Mouse (Mus musculus) spleen, adult 12 weeks (tissue): ENCODE data around the gene Ppm1e.

ENCODE experiments used
- DNase-seq: peaks from one replicate; pipeline ENCODE4 v3.0.0; 2022; ENCODE audit warnings: low spot score

The Ppm1e gene

DNA sequence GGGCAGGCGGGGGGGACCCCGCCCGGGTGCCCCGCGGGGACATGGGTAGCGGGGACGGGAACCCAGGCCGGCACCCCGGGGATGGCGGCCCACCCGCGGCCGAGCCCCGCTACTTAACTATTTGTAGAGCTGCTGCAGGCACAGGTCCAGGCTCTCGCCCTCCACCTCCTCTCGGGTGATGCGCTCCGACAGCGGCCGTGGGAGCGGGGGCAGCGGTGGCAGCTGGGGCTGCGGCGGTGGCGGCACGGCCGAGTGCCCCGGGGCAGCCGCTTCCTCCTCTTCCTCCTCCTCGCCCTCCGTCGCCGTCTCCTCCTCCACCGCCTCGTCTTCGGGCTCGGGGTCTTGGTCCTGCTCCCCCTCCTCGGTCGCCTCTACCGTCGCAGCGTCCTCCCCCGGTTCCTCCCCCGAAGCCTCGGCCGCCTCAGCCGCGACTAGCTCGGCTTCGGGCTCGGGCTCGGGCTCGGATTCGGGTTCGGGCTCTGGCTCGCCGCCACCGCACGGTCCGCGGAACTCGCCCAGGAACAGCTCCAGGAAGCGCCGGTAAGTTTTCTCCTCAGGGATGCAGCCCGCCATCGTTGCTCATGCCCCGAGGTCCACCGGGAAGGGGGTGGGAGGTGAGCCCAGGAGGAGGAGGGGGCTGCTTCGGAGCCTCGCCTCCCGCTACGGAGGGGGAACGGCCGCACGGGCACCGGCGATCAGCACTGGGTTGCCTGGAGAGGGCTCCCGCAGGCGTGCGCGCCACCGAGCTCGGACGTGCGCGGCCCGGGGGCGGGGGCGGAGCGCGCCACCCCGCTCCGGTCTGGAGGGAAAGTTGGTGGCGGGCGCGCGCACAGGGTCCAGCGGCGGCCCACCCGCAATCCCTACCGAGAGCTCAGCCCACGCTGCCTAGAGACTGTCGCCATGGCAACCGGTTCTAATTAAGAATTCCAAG lies at the start of gene Ppm1e:
Gene Ppm1e, minus strand, starts transcription at position 693 of the 931 bp plus-strand sequence.
- peak; percentile 62 for DNase-seq

DNA sequence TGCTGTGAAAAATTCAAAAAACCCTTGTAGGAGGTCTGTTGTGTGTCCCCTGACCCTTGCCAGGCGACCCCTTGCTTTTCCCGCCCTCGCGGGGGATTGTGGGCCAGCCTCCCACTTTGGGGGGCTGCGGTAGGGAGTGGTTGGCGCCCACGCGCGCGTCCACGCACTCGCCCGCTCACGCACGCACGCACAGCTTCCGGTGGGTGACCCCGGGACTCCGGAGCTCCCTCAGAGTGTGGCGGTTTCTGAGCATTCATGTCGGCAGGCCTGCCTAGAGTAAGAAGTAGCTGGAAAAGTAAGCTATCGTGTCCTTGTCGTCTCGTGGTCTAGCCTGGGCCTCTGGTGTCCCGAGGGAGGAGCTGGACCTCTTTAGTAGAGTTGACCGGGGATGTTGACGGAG lies 46.1 kb upstream of the Ppm1e start, which contains the start of the genes Rad51c and Tex14:
Gene Rad51c, minus strand, starts transcription at position 79 of the 400 bp plus-strand sequence.
Gene Tex14, plus strand, starts transcription at position 190 of the 400 bp plus-strand sequence.
- DNase-seq: no peak

GRCm38 (mm10) chr11:87404111-87404853 lies 45.5 kb upstream of the Ppm1e start:
- DNase-seq: peak; percentile 99

DNA sequence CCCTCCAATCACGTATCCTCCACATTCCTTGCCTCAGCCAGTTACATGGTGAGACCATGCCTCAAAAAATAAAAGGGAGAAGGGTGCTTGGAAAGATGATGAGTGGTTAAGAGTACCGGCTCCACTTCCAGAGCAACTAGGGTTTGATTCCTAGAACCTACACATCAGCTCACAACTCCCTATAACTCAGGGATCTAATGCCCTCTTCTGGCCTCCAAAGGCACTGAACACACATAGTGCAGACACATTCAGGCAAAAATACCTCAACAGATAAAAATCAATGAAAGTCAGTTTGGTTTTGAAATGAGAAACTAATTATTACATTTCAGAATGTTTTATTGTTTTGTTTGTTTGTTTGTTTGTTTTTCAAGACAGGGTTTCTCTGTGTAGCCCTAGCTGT lies 39.6 kb upstream of the Ppm1e start:
- DNase-seq: no peak

DNA sequence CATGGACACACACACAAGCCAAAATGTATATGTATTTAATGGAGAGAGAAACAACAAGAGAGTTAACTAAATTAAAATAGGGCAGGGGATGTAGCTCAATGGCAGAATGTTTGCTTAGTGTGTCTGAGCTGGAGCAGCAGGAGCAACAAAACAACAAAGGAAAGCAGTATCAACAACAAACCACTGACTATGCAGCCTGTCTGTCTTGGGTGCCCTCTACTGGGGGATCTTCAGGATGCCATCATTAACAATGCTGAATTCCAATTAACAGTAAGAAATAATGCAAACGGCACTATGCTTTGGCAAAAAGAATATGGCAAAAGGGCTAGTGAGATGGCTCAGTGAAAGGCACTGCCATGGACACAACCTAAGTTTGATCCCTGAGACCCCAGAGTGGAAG lies 35.0 kb upstream of the Ppm1e start:
- no peak for DNase-seq

- DNase-seq: no peak
These were observed 26.9 kb upstream of the Ppm1e start for GRCm38 (mm10) chr11:87385676-87386075.

GRCm38 (mm10) chr11:87384551-87384950 lies 25.7 kb upstream of the Ppm1e start:
- no peak for DNase-seq

- peak; percentile 34 for DNase-seq
These were observed 9.2 kb upstream of the Ppm1e start for GRCm38 (mm10) chr11:87367865-87368580.

DNA sequence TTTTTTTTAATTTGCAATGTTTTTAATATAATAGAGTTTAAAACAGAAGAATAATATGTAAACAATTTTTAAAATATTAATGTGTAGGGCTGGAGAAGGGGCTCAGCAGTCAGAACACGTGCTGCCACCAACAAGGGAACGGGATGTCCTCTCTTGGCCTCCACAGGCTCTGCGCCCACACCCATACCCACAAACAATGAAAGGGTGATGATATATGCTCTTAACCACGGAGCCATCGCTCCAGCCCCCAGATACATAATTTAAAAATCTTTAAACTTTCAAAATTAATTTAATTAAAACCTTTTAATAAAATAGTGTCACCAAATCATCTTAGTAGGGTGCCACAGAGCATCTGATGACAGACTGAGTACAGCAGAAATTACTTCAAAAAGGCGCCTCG lies 8.2 kb upstream of the Ppm1e start:
- no peak for DNase-seq

GRCm38 (mm10) chr11:87365120-87365519 lies 6.3 kb upstream of the Ppm1e start:
- DNase-seq: no peak

DNA sequence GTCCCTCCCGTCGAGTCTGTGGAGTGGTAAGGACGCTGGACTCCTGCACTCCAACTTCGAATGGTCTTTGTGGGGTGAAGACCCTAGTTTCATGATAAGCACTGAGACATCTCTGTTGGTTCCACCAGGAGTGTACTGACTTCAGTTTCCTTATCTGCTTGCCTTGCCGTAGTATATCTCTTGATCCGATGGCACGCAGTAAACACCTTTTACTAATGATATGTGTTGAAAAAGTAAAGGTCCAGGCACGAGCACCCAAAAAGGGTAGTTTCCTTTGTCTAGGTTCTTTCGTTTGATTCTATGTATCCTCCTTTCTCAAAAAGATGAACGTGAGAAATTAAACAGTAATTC lies 414 bp upstream of the Ppm1e start:
- no peak for DNase-seq

- no peak for DNase-seq
These were observed 1.2 kb downstream of the Ppm1e start for GRCm38 (mm10) chr11:87357317-87358300.

GRCm38 (mm10) chr11:87354861-87355260 lies 4.0 kb downstream of the Ppm1e start:
- DNase-seq: no peak

DNA sequence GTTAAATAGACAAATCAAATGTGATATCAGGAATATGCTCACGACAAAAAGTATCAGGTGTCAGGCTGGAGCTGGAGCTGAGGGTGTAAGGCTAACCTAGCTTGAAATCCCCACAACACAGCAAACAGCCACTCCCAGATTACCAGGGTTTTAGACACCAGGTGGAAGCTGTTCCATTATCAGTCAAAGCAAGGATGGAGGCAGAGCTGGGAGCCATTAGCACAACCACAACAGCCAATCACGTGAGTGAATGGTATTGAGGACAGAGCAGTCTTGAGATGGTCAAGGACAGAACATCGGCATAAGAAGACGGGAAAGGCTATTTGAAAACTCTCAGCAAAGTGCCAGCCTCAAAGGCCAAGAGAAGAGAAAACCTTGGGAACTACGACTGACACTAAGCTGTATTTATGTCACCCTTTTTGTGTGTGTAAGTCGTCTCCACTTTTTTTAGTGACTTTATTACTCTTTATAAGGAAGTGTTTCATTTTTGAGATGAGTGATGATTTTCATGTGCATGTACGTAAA lies 5.1 kb downstream of the Ppm1e start:
- no peak for DNase-seq

GRCm38 (mm10) chr11:87326381-87326780 lies 32.4 kb downstream of the Ppm1e start:
- DNase-seq: no peak

DNA sequence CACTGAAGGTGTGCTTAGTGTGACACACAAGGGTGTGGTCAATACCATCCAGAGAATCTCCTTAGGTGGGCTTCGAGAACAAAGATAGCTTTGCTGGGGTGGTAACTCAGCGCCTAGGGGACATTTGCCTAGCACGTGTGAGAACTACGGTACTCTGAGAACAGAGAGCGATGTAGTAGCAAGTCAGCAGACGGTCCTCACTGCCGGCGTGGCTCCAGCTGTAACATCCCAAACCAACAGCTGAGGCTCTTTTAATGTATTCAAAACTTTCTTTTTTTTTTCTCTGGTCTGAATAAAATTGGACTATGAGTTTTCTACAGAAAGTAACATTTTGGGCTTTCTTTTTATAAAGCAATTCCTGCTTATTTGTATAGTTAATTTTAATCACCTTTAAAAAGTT lies 36.3 kb downstream of the Ppm1e start:
- no peak for DNase-seq

- DNase-seq: no peak
These were observed 38.8 kb downstream of the Ppm1e start for GRCm38 (mm10) chr11:87320007-87320406.

- DNase-seq: no peak
These were observed 39.7 kb downstream of the Ppm1e start for GRCm38 (mm10) chr11:87318956-87319708.

DNA sequence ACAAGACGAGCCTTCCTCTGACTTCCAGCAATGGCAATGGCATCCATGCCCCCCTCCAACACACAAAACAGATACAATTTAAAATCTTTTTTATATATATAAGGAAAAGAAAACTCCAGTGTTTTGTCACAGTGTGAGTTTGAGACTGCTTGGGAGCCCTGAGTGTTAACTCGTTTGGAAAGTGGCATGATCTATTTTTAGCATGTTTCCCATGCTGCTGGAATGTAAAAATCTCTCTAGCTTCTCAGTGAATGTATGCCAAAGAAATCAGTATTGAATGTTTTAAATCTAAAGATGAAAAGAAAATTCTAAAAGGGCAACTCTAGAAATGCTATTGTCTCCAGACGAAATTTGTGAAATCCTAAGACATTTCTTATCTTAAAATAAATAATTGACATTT lies 45.3 kb downstream of the Ppm1e start:
- DNase-seq: no peak

GRCm38 (mm10) chr11:87310309-87310708 lies 48.5 kb downstream of the Ppm1e start:
- no peak for DNase-seq
